Mouse (Mus musculus) embryonic facial prominence, embryonic 15.5 days (tissue): ENCODE data around the gene Tmeff1. TPM values are rescaled to one million over a fixed set of nuclear protein-coding genes. Genes with fewer than 3 reads are reported as not detected.

Source experiments
- ATAC-seq: fragments of 200-750 bp; cut with Nextera tagmentation; 2 replicates; pipeline ENCODE4 v1.8.0; 2017; ENCODE audit warnings: low read depth, moderate TSS enrichment; ENCODE audit not compliant: insufficient number of reproducible peaks, low FRiP score, low TSS enrichment
- H3K27ac ChIP-seq: fragments of 300-500 bp; sonication (generic); replicated peaks from 2 replicates; pipeline ENCODE4 v1.5.1; 2015; ENCODE audit warnings: mild to moderate bottlenecking, inconsistent platforms
- H3K27me3 ChIP-seq: fragments of 300-500 bp; sonication (generic); 2 replicates; pipeline ENCODE4 v1.6.1; 2015; ENCODE audit warnings: inconsistent platforms
- H3K36me3 ChIP-seq: fragments of 300-500 bp; sonication (generic); 2 replicates; pipeline ENCODE4 v1.6.1; 2015; ENCODE audit warnings: mild to moderate bottlenecking, inconsistent platforms
- H3K4me1 ChIP-seq: fragments of 300-500 bp; sonication (generic); 2 replicates; pipeline ENCODE4 v1.6.1; 2015; ENCODE audit warnings: inconsistent platforms
- H3K4me2 ChIP-seq: fragments of 300-500 bp; sonication (generic); replicated peaks from 2 replicates; pipeline ENCODE4 v1.6.1; 2015; ENCODE audit warnings: mild to moderate bottlenecking, inconsistent platforms
- H3K4me3 ChIP-seq: fragments of 300-500 bp; sonication (generic); replicated peaks from 2 replicates; pipeline ENCODE4 v1.5.1; 2015; ENCODE audit warnings: mild to moderate bottlenecking, inconsistent platforms
- H3K9ac ChIP-seq: fragments of 300-500 bp; sonication (generic); 2 replicates; pipeline ENCODE4 v1.6.1; 2015; ENCODE audit warnings: inconsistent platforms
- H3K9me3 ChIP-seq: fragments of 300-500 bp; sonication (generic); replicated peaks from 2 replicates; pipeline ENCODE4 v1.6.1; 2016; ENCODE audit warnings: inconsistent platforms
- WGBS: fragments of 180-500 bp; shearing (Covaris S2); methylation state at CpG from one replicate; pipeline ENCODE4 v1.1.7; 2015; 5-methylcytosine and 5-hydroxymethylcytosine counted together
- polyA plus RNA-seq: library from polyadenylated mRNA; unstranded; fragments of >200 nt; fragmentation: Nextera tagmentation; extraction: Ambion mirVana; gene quantifications from 2 replicates; pipeline ENCODE4 v1.2.1, GENCODE M21; 2015

Tmeff1 gene
- 46.9 and 49.0 TPM in 2 replicates for polyA plus RNA-seq

- Histone ChIP-seq H3K36me3 (no peaks in the 10 kb centered on the region), H3K27me3 (no peaks in the 10 kb centered on the region), H3K27ac (peak within 1 kb of the TSS; percentile 90), H3K9ac (peak within 1 kb of the TSS; percentile 91), H3K4me1 (peaks cover 9% of the 10 kb centered on the region), H3K4me3 (peak within 1 kb of the TSS; percentile 84), H3K4me2 (peak within 1 kb of the TSS; percentile 67), H3K9me3 (no peaks in the 10 kb centered on the region)
- under 1% methylated on average over 44 of the region's 64 CpGs for WGBS
- peak; percentile 88 for ATAC-seq
Observed at GRCm38 (mm10) chr4:48584421-48585240, at the start of gene Tmeff1. Gene Tmeff1 (plus strand): TSS chr4:48585174.

DNA sequence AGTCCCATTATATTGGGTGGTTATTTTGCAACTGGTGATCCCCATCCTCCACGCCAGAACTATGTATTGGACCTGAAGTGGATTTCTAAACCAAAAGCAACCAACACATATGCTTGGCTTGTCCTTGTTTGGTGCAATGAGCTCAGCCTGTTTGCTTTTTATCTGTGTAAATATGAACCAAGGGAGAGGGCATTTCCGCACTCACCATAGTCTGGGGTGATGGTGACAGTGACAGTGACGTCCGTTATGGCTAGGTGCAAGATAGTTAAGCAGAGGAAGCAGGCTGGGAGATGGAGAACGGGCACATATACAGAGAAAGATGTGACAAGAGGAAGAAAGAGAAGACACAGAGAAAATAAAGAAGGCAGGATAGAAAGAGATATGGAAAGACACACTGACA is 48.7 kb upstream of the Tmeff1 start:
- 88% methylated on average over 5 of the region's 5 CpGs for WGBS
- H3K9me3 ChIP-seq: no peaks in the 10 kb centered on the region
- H3K4me3 ChIP-seq: no peak overlapping the region
- peaks cover 7% of the 10 kb centered on the region for H3K4me1 ChIP-seq
- H3K27me3 ChIP-seq: no peaks in the 10 kb centered on the region
- no peaks in the 10 kb centered on the region for H3K36me3 ChIP-seq
- no peak for ATAC-seq
- no peak overlapping the region for H3K9ac ChIP-seq
- H3K4me2 ChIP-seq: no peak overlapping the region
- H3K27ac ChIP-seq: no peak overlapping the region

- Histone ChIP-seq H3K4me3 (no peak overlapping the region), H3K4me2 (no peak overlapping the region), H3K9me3 (no peaks in the 10 kb centered on the region), H3K36me3 (no peaks in the 10 kb centered on the region), H3K27me3 (no peaks in the 10 kb centered on the region), H3K27ac (no peak overlapping the region), H3K9ac (no peak overlapping the region), H3K4me1 (peaks cover 14% of the 10 kb centered on the region)
- ATAC-seq: no peak
- WGBS: 85% methylated on average over 5 of the region's 5 CpGs
Observed at GRCm38 (mm10) chr4:48537024-48537423, 48.0 kb upstream of the Tmeff1 start.

- Histone ChIP-seq H3K4me2 (no peak overlapping the region), H3K9me3 (no peaks in the 10 kb centered on the region), H3K27ac (no peak overlapping the region), H3K9ac (no peak overlapping the region), H3K4me3 (no peak overlapping the region), H3K4me1 (peaks cover 28% of the 10 kb centered on the region), H3K36me3 (no peaks in the 10 kb centered on the region), H3K27me3 (no peaks in the 10 kb centered on the region)
- ATAC-seq: no peak
- WGBS: 92% methylated on average over 2 of the region's 2 CpGs
Observed at GRCm38 (mm10) chr4:48538581-48538980, 46.4 kb upstream of the Tmeff1 start.

DNA sequence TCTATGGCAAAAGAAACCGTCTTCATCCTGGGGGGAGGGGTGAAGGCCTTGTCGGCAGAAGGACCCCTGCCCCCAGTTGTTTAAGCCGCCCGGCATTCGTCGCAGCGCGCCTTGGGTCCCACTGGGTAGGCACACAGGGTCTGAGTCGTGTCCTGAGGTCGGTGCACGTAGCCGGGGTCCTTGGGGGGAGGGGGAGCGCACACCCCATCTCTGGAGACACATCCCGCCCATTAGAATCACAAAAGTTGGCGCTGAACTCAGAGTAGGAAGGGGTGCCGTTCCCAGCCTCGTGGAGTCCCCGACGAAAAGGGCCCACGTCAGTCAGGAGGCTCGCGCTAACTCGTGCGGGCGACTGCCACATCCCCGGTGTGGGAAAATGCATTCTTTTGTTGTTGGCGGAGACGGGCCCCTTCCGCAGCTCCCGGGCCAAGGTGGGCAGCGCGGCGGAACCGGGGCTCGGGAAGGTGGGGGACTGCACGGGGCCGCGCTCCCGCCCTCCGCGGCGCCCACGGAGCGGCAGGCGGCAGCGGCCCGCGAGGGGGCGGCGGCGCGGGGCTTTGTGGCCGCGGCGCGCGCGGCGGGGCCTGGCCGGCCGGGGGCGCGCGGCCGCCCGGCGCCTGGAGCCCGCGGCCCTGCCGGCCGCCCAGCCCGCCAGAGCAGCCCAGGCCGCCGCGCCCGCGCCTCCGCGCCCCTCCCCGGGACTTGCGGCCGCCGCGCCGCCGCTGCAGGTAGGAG is 45.0 kb upstream of the Tmeff1 start, which contains the start of gene Msantd3:
TSS of gene Msantd3 (plus strand) at position 95 of the 735 bp plus-strand sequence.
- under 1% methylated on average over 53 of the region's 86 CpGs for WGBS
- no peaks in the 10 kb centered on the region for H3K36me3 ChIP-seq
- H3K4me3 ChIP-seq: peak within 1 kb of the TSS; percentile 73
- H3K27me3 ChIP-seq: no peaks in the 10 kb centered on the region
- ATAC-seq: peak; percentile 71
- H3K4me2 ChIP-seq: peak within 1 kb of the TSS; percentile 79
- no peaks in the 10 kb centered on the region for H3K9me3 ChIP-seq
- peak within 1 kb of the TSS; percentile 90 for H3K9ac ChIP-seq
- peak within 1 kb of the TSS; percentile 86 for H3K27ac ChIP-seq
- peaks cover 39% of the 10 kb centered on the region for H3K4me1 ChIP-seq

DNA sequence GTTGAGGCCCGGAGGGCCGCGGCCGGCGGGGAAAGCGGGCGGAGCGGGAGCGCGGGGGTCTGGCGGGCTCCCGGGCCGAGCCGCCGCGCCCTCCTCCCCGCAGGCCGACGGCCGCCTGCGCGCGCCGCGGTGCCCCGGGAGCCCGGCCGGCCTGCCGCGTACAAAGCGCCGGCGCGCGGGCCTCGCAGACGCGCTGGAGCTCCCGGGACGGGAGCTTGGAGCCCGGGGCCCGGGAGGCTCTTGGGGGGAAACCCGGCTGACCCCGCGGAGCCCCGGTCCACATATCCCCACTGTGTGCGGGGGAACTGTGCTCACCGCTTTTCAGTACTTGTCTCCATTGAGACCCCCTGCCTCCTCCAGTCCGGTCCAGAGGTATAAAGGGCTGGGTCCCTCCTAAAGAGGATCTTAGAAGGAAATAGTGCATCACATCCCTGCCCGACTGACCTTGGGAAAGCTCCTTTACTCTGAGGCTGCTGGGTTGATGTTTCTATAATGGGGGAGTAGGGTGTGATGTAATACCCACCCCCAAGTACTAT is 44.3 kb upstream of the Tmeff1 start:
- Histone ChIP-seq H3K4me1 (peaks cover 39% of the 10 kb centered on the region), H3K27ac (peak overlapping the region; percentile 80), H3K36me3 (no peaks in the 10 kb centered on the region), H3K27me3 (no peaks in the 10 kb centered on the region), H3K9ac (peak overlapping the region; percentile 90), H3K4me2 (peak overlapping the region; percentile 79), H3K9me3 (no peaks in the 10 kb centered on the region), H3K4me3 (peak overlapping the region; percentile 73)
- peak; percentile 74 for ATAC-seq
- 0% methylated on average over 26 of the region's 50 CpGs for WGBS

DNA sequence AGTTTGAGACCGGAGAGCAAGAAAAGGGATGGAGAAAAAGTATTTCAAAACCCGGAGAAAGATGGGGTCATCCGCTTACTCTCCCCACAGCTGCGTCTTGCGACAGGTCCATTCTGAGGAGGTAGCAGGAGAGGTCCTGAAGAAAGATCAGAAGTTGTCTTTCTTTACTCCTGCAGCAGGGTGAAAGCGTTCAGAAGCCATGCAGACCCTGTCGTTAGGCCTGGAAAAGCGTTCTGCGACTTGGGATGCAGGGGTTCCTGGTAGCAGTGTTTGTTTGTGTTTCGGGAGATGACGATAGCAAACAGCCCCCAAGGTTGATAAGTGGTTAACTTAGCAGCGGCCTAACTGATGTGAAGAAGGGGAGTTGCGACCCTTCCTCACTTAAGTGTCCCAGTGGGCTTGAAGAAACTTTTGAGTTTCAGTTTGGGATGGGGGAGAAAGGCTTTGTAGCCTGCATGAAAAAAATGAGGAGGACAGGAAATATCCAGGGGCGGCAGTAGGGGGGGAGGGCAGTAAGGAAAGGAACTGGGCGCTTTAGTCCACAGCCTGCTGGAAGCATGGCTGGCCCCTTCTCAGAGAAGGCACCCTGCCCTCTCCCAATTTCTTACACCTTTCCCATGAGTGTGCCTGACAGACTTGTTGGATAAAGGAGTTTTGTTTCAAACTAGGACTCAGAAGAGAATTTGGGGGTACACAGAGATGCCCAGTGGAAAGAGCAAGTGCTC is 43.3 kb upstream of the Tmeff1 start:
- Histone ChIP-seq H3K4me1 (peaks cover 49% of the 10 kb centered on the region), H3K4me3 (peak overlapping the region; percentile 73), H3K36me3 (no peaks in the 10 kb centered on the region), H3K27me3 (no peaks in the 10 kb centered on the region), H3K4me2 (peak overlapping the region; percentile 79), H3K9ac (peak overlapping the region; percentile 29; the same call in 1 of the 2 replicates), H3K9me3 (no peaks in the 10 kb centered on the region), H3K27ac (no peak overlapping the region)
- ATAC-seq: no peak
- 10% methylated on average over 15 of the region's 15 CpGs for WGBS

DNA sequence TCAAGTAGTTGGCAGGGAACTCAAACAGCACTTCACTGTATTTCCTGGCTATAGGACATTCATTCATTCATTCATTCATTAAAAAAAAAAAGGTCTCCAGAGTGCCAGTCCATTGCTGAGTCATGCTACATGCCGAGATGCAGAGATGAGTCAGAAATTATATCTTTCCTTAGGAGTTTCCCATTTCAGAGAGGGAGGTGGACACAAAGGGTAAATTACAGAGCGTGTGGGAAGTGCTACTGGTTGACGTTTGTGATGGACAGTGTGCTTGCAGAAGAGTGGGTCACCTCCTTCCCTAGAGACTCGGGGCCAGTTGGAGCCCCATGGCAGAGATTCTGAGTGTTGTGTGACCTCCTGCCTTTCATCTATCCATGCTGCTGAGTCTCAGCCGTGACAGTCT is 42.6 kb upstream of the Tmeff1 start:
- Histone ChIP-seq H3K4me2 (no peak overlapping the region), H3K9ac (no peak overlapping the region), H3K4me1 (peaks cover 54% of the 10 kb centered on the region), H3K27me3 (no peaks in the 10 kb centered on the region), H3K4me3 (no peak overlapping the region), H3K9me3 (no peaks in the 10 kb centered on the region), H3K27ac (no peak overlapping the region), H3K36me3 (no peaks in the 10 kb centered on the region)
- 38% methylated on average over 5 of the region's 5 CpGs for WGBS
- ATAC-seq: no peak

GRCm38 (mm10) chr4:48543071-48543865 is 41.7 kb upstream of the Tmeff1 start:
- Histone ChIP-seq H3K36me3 (no peaks in the 10 kb centered on the region), H3K27me3 (no peaks in the 10 kb centered on the region), H3K4me1 (peaks cover 62% of the 10 kb centered on the region), H3K4me2 (no peak overlapping the region), H3K27ac (no peak overlapping the region), H3K4me3 (no peak overlapping the region), H3K9ac (no peak overlapping the region), H3K9me3 (no peaks in the 10 kb centered on the region)
- 54% methylated on average over 6 of the region's 6 CpGs for WGBS
- no peak for ATAC-seq

GRCm38 (mm10) chr4:48544141-48544540 is 40.8 kb upstream of the Tmeff1 start:
- Histone ChIP-seq H3K27ac (no peak overlapping the region), H3K9me3 (no peaks in the 10 kb centered on the region), H3K4me2 (no peak overlapping the region), H3K4me3 (no peak overlapping the region), H3K27me3 (no peaks in the 10 kb centered on the region), H3K4me1 (peaks cover 69% of the 10 kb centered on the region), H3K36me3 (no peaks in the 10 kb centered on the region), H3K9ac (no peak overlapping the region)
- WGBS: 61% methylated on average over 8 of the region's 8 CpGs
- no peak for ATAC-seq
